Mouse (Mus musculus) adrenal gland, postnatal 14 days (tissue): Measurements from ENCODE around the gene Rps7. TPM values are rescaled to one million over a fixed set of nuclear protein-coding genes. Genes with fewer than 3 reads are reported as not detected.

Experiments
- DNase-seq: peaks from one replicate; pipeline ENCODE4 v3.0.0; 2021; ENCODE audit warnings: mixed read lengths
- long read RNA-seq, 2 experiments: library from polyadenylated mRNA; stranded (forward); transcript quantifications; one replicate each; pipeline ENCODE4 v2.0.0; 2021
- total RNA-seq: library from RNA; stranded (reverse); gene quantifications from 2 replicates; pipeline ENCODE4 v1.2.3, GENCODE M21; 2021

The Rps7 gene
- total RNA-seq = 309 and 416 TPM in 2 replicates
- long read RNA-seq, experiment 1, transcript Rps7-203 (6 exons, 820 nt) = minor isoform, 8 of 445 reads
- long read RNA-seq, experiment 1, transcript Rps7-201 (7 exons, 954 nt) = major isoform, 430 of 445 reads
- long read RNA-seq, experiment 1, partial matches to known transcripts = 1 of 445 reads
- long read RNA-seq, experiment 1, other reads (novel, unspliced or antisense) = 5 of 445 reads
- long read RNA-seq, experiment 2, transcript Rps7-203 (6 exons, 820 nt) = minor isoform, 11 of 369 reads
- long read RNA-seq, experiment 2, transcript Rps7-201 (7 exons, 954 nt) = major isoform, 344 of 369 reads
- long read RNA-seq, experiment 2, partial matches to known transcripts = 3 of 369 reads
- long read RNA-seq, experiment 2, other reads (novel, unspliced or antisense) = 8 of 369 reads

DNA sequence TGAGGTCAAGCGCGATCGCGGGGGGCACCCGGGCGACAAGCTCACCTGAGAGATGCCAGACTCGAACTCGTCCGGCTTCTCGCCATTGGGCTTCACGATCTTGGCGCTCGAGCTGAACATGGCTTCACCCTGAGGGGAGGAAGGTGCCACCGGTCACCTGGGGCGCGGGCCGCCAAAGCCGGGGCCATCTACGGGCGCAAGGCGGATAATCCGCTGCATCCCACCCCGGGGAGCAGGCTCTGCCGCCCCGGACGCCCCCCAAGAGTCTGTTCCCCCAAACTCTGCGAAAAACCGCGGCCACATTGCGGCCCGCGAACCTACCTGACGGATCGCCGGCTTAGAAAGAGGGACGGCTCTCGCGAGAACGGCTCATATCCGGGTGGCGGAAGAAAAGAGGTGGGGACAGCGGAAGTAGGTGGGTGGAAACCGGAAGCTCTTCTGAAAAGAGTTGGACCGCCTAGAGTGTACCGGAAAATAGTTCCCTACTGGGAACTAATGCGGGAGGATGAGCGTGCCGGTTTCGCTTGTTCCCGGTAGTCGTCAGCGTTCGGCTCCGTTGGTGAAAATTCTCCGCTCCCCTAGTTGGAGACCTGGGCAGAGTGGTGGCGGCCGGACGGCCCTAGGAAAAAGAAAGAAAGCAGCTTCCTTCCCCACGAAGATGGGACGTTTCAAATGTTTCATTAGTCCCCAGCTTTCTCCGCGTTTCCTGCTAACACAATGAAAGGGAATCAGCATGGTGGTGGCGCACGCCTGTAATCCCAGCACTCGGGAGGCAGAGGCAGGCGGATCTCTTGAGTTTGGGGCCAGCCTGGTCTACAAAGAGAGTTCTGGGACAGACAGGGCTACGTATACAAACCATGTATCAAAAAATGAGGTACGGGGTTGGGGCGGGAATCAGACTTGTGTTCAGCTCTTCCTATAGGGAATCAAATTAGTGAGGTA lies at the start of gene Rps7:
Gene Rps7 (minus strand): TSS at position 419 of the 942 bp plus-strand sequence.
- peak; percentile 94 for DNase-seq

DNA sequence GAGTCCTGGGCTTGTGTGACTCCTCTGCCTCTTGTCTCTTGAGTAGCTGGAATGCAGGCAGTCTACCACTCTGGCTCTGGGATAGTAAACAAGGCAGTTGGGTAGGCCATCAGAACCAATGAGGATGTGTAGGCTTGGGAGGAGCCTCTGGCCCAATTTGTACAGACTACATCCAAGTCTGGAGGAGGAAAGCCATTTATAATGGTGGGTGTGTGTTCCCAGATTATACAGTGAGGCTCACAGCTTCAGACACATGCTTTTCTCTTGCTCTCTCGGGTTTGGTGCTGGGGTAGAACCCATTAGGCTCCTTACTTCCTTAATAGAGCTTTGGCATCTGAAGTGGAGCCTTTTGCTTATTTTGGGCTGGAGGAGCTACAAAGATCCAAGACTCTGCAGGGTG lies 48.9 kb upstream of the Rps7 start:
- no peak for DNase-seq

DNA sequence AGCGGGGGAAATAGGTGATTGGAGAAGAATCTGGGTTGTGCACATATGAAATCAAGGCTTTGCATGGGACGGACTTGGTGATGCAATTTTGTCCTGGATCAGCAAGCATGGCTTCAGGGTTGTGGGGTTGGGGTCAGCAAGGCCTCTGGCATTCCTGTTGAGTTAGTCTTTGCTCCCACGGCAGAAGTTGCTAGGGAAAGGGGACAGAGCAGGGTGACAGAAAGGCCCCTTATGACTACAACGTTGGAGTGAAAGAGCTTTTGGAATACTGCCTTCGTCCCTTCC lies 40.1 kb upstream of the Rps7 start:
- DNase-seq = no peak

DNA sequence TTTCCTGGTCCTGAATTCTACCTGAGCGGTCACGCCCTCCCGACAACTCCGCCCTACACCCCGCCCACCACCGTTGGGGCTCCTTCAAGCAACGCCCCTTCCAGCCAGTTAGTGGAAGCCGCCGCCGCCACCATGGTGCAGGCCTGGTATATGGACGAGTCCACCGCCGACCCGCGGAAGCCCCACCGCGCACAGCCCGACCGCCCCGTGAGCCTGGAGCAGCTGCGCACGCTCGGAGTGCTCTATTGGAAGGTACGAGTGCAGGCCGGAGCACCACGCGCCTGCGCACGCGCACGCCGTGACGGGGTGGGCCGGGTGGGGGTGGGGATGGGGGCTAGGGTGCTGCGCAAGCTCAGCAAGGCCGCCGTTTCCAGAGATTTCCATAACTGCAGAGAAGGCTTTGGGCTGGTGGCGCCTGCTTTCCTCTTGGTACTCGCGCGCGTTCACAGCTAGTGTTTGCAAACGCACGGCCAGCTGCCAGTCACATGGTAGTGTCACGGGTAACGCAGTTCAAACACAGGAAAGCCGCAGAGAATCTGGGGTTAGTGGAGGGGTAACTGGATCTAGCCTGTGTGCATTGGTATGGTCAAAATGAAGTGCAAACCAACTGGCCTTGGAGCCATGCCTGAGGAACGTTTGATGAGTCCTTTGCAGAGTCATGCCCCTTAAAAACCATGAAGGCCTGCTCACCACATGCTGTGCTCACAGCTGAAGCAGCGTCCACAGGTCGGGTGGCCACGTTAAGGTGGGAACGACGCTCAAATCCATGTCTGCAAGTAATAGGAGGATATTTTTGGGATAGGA lies 39.6 kb upstream of the Rps7 start, which contains the start of gene Adi1:
Gene Adi1 (plus strand): TSS at position 111 of the 804 bp plus-strand sequence.
- DNase-seq = peak; percentile 89

DNA sequence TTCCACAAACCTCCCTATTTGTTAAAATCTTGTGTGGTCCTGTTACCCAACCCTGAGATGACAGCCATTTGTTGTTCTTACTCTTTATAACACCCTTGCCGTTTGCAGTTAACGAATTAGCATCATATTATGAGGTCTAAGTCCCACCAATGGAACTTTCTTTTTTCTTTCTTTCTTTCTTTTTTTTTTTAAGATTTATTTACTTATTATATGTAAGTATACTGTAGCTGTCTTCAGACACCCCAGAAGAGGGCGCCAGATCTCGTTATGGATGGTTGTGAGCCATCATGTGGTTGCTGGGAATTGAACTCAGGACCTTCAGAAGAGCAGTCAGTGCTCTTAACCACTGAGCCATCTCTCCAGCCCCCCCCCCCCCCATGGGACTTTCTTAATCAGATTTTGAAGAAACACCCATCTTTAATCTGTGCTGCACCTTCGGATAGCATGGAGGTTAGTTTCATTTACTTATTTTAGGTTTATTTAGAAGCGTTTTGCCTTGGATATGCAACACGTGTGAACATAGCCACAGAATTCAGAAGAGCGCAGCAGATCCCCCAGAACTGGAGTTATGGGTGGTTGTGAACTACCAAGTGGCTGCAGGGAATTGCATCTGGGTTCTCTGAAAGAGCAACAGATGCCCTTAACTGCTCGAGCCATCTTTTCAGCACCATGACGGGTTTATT lies 38.4 kb upstream of the Rps7 start:
- no peak for DNase-seq

DNA sequence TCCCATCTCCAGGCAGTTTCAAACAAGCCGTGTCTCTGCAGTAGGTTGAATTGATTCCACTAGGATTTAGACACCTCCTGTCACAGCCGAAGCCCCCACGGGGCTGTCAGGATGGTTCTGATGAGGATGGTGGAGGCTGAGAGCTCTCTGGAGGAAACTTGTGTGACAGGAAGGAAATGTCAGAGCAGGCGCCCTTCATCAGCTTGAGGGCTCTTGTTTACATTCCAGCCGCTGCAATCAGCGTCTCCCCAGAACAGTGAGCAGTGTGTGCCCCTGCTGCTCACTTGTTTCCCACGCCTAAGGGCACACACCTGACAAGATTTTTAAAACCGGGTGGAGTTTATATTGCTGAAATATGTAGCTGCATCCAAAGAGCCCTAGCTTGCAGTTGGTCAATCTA lies 31.5 kb upstream of the Rps7 start:
- DNase-seq = no peak

DNA sequence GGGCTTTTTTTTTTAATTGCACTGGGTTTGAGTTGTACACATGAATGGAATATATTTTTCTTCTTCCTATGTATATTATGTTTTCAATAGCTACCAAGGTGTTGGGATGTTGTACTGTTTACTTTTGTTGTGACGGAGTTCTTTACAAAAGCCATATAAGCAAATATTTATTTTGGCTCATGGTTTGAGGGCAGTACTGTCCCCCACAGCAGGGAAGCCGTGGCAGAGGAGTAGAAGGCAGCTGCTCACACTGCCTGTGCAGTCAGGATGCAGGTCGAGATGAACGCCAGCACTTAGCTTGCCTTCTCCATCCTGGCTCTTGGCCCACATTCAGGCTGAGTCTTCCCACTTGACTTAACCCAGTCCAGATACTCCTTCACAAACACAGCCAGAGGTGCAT lies 31.0 kb upstream of the Rps7 start:
- no peak for DNase-seq

DNA sequence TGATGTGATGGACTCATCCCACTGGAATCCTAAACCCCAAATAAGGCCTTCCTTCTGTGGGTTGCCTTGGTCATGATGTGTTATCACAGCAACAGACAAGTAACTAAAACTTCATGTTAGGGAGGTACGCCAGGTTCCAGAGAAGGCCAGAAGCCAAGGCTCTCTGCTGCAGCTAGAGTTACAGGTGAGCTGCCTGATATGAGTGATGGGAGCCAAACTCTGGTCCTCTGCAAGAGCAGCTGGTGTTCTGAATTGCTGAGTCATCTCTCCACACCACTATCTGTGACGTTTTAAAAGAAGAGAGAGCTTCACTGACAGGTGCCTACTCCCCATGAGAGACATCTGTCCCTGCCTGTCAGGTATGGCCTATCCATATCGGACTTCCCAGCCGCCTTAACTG lies 26.9 kb upstream of the Rps7 start:
- DNase-seq = no peak

DNA sequence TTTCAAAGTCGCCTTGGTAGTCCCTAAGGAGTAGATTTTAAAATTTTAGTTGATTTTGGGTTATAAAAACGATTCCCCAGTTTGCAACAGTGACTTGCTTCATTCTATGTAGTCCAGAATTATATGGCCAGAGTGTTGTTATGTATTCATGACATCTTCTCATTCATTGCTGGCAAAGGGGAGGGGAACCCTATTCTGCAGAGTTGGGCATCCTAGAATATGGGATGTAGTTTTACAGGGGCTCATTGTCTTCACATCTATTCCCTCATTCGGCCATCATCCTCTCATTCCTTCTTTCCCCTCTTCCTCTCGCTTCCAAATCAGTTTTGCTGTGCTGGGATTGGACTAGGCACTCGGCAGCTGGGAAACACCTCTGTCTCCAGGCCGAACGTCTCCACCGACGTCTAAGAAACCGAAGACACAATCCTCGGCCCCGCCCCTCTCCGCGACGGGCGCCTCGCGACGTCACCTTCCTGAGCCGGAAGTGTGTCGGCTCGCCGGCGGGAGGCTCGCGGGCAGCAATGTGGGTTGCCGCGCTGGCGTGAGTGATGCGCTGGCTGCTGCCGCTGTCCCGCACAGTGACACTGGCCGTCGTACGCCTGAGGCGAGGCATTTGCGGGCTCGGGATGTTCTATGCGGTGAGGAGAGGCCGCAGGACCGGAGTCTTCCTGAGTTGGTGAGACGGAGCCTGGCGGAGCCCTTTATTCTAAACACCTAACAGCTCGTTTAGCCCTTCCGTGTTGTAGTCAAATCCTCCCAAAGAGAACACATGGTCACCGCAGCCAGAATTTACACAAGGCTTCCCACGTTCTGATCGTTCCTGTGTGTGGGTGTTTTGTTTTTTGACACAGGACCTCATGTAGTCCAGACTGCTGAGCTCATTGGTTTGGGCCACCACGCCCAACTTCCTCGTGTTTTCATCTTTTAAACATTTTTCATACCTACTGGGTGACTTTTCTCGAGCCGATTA lies 13.7 kb upstream of the Rps7 start, which contains the start of gene Rnaseh1:
Gene Rnaseh1 (plus strand): TSS at position 462 of the 970 bp plus-strand sequence.
- DNase-seq = peak; percentile 95

DNA sequence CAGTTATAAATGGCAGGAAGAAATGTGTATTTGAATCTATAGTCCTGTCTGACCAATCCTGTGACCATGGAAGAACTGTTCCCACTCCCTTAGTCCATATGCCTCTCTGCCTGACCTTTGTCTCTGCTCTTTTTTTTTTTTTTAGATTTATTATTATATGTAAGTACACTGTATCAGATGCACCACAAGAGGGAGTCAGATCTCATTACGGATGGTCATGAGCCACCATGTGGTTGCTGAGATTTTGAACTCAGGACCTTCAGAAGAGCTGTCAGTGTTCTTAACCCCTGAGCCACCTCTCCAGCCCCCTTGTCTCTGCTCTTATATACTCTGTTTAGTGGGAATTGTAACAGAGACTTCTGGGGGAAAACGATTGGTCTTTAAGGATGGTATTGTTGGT lies 3.0 kb upstream of the Rps7 start:
- no peak for DNase-seq

DNA sequence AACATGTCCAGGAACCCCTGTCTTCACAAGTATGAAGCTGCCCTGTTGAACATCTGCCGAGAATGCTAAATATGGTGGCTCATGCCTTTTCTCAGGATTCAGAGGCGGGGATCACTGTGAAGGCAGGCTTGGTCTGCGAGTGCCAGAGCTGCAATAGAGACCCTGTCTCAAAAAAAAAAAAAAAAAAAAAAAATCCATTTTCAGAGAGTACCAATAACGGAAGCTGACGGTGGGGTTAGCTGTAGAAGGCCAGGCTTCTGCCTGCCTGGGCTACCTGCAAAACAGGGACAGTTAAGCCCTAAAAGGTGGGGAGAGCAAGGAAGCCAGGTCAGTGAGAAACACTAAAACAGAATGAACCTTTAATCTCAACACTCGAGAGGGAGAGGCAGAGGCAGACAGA lies 790 bp upstream of the Rps7 start:
- no peak for DNase-seq

DNA sequence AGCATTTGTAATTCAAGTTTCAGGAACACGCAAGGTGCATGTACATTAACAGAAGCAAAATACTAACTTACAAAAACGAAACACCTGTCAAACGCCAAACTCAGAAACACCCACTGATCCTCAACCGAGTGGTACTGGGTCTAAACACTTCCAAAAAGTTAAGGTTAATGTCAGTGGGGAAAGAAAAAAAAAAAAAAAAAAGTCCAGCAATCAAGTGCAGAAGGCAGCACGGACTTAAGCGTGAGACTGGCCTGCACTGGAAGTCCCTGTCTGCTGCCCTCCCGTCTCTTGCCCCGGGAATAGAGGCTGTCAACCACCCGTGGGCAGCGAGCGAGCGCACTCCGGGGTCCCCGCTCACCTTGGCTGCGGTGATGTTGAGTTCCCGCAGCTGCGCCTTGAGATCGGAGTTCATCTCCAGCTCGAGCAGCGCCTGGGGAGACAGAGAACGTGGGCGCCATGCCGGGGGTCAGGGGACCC lies 657 bp downstream of the Rps7 start:
- no peak for DNase-seq

DNA sequence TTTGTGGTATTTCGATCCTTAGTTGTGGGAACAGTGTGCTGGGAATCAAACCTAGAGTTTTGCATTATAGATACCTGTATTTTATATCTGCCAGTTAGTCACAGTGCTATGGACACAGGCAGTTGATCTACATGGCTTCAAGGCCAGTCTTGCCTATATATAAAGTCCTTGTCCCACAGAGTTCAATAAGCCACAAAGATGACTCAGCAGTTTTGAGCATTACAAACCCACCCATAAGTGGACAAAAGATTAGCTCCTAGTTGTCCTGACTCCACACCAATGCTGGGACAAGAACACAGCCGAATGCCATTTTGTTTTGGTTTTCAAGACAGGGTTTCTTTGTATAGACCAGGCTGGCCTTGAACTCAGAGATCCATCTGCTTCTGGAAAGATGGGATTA lies 7.3 kb downstream of the Rps7 start:
- no peak for DNase-seq

DNA sequence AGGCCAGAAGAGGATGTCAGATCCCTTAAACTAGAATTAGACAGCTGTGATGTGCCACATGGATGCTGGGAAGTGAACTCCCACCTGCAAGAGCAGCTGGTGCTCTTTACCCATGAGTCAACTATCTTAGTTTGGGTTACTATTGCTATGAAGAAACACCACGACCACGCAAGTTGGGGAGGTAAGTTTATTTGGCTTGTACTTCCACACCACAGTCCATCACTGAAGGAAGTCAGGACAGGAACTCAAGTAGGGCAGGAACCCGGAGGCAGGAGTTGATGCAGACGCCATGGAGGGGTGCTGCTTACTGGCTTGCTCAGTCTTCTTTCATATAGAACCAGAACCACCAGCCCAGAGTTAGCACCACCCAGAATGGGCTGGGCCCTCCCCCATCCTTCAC lies 8.7 kb downstream of the Rps7 start:
- no peak for DNase-seq

DNA sequence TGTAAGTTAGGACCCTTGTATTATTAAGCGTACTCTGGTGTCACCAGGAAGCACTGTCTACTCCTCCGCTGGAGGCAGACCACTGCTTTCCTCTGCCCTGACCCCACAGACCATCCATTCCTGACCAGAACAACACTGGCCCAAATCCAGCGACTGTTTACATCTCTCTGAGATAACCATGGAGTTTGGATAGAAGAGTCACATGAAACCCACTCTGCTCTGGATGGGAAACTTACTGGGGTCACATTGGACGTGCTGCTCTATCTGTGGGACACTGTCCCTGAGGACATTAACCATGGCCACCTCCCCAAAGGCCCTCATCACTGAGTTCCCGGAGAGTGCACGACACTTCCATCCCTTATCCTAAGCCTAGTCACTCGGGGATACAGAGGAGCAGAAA lies 10.3 kb downstream of the Rps7 start:
- no peak for DNase-seq

DNA sequence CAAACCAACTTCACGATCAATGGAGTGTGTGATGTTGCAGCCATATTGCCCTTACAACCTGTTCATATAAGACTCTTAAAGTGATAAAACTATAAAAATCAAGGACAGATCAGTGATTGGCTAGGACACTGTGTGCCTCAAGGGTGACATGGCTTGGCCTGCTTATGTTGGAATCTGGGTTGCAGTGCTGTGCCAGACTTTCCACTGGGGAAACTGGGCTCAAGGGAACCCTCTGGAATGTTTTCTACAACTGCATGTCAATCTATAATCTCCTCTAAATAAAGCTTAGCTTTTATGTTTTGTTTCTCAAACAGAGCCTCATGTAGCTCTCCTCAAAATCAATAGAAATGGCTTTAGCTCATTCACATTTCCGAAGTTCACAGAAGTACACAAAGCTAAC lies 11.5 kb downstream of the Rps7 start:
- no peak for DNase-seq

DNA sequence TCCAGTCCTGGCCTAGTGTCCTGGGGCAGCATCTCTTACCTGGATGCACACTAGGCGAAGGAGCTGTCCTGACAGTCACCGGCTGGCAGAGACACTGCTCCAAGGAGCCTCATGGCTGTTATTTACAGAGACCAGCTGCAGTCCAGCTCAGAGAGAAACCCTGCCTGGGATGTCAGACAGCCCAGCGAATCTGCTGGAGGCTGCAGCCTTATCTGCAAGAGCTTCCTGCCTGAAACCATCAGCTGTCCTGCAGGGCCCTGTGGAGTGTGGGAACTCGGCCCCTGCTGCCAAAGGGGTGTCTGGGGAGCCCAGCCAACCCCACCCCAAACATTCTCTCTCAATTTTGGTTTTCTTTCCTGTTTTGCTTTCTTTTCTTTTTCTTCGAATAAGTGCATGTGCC lies 12.6 kb downstream of the Rps7 start, which contains the start of gene Colec11:
Gene Colec11 (minus strand): TSS at position 183 of the 400 bp plus-strand sequence.
- no peak for DNase-seq

DNA sequence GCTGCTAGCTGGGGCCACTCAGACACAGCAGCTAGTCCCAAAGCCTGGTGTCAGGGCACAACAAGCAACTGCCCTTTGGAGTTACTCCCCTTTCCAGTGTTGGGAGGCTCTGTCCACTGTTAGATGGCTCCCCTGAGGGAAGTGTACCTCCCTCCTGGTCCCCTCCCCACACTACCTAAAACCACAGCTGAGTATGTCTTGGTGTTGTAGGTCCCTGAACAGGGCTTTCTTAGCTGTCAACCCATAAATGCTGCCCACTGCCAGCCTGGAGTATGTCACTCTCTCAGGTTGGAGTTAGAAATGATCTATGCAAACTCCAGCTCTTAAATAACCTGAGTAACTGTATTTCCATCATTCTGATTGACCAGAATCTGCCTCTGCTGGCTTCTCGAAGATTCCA lies 13.1 kb downstream of the Rps7 start:
- no peak for DNase-seq

DNA sequence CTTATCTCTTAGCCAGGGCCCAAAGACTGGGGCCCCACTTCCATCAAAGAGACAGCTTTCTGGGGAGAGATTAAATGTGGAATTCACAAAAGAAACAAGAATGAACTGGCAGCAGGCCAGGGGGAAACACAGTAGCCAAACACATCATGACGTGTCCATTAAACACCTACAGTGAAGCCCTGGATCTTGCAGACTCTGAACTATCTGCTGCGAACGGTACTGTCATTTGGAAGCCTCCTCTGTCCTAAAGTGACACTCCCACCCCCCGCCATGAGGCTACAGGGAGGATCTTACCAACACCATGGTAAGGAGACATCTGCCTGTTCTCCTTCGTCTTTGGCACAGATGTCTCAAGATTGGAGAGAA lies 13.6 kb downstream of the Rps7 start:
- no peak for DNase-seq

DNA sequence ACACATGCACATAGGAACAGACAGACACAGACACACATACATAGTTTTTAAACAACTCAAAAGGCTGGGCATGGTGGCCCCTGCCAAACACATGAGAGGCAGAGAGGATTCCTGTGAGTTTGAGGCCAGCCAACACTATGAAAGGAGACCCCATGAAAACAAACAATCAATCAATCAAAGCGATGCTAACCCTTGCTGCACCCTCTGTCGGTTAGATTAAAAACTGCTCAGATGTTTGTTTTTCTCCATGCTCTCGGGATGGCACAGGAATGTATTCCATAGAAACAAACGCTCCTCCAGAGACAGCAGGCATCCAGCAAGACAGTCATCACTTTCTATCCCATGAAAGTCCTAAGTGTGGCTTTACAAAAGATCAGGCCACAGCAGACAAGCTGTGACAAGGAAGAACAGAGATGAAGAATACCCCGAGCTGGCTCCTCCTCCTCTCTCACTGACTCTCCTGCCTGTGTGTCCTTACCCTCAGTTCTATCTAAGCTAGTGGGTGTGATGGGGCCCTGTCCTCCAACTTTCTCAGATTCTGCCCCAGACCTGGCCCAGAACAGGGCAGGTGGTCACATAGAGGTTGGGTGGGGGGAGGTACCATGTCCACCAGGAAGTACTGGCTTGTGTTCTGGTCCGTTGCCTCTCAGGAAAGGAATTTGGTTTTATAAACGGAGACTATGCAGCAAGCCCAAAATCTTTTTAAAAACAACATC lies 14.1 kb downstream of the Rps7 start:
- no peak for DNase-seq
